Mouse (Mus musculus) gonadal fat pad, adult 2 months (tissue): ENCODE data around the gene Angpt4. TPM values are rescaled to one million over a fixed set of nuclear protein-coding genes. Genes with fewer than 3 reads are reported as not detected.

Experiments used
- DNase-seq: peaks from one replicate; pipeline ENCODE4 v3.0.0-alpha.2; 2012; ENCODE audit warnings: low read depth
- polyA plus RNA-seq: library from polyadenylated mRNA; depleted of rRNA; stranded (reverse); fragments of >200 nt; gene quantifications from 2 replicates; pipeline ENCODE4 v1.2.3, GENCODE M21; 2012

Gene Angpt4
- polyA plus RNA-seq, 1 experiment, result 21.6 TPM

- DNase-seq, result no peak
Observed at GRCm38 (mm10) chr2:151915111-151915510, 4.1 kb downstream of the Angpt4 start.

DNA sequence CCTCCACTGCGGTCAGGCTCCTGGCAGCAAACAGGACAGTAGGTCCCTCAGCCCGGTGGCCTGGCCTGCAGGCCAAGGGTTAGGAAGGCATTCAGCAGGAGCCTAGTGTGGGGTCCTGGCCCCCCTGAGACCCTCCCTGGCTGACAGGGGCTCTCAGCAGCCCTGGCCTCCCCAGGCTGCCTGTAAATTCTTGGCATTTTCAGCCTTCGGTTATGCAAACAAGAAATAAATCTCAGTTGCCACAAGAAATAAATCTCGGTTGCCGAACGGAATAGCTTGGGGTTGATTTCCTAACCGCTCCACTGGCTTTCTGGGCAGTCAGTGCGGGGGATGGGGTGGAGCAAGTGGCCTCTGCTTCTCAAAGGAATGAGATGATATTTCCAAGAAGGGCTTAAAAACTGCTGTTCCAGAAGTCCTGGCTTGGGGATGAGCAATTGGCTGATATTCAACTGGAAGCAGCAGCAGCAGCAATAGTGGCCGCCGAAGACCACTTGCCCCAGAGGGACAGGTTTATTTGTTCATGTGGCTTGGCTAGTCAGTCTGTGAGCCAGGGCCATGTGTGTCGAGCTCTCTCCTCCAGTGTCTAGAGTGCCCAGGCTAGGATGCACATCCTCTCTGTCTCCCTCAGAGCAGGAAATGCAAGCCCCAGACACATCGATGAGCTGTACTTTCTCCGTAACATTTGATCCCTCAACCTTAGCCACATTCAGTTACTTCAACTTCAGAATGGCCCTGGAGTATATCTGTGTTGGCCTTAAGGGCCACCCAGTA lies 5.2 kb downstream of the Angpt4 start:
- peak; percentile 44 for DNase-seq

- no peak for DNase-seq
Observed at GRCm38 (mm10) chr2:151919140-151919539, 8.1 kb downstream of the Angpt4 start.

DNA sequence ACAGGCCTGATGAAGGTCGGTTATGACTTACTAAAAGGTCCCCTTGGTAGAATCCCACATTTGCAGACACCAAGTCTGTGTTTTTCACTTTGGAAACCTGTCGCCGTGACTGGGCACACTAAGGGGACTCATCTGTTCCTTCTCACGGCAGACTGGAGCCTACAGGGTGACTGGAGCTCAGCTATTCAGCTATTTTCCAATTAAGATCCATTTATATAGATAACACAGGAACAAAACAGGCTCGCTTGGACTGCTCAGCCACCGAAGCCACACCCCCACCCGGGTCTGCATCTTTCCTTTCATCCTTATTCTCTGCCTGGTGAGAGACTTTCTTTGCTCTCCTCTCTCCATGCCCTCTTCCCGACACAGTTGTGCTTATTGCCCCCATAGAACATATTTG lies 10.1 kb downstream of the Angpt4 start:
- DNase-seq, result no peak

GRCm38 (mm10) chr2:151921596-151921995 lies 10.6 kb downstream of the Angpt4 start:
- DNase-seq, result no peak

DNA sequence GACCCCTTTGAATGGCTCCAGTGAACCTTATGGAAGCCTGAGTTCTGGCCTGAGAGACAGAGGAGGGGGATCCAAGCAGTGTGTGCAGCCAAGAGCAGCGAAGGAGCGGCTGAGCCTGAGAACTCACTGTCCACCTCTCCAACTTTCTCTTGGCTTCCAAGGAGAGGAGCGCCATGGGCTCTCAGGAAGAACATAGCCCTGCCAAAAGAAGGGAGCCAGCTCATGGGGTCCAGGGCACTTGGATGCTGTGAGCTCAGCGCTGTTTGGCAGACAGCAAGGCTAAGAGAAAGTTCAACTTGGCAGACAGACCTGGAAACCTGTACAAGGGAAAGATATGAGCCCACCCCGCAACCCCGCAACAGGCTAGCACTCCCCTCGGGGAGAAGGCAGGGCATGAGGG lies 13.3 kb downstream of the Angpt4 start:
- DNase-seq, result no peak

DNA sequence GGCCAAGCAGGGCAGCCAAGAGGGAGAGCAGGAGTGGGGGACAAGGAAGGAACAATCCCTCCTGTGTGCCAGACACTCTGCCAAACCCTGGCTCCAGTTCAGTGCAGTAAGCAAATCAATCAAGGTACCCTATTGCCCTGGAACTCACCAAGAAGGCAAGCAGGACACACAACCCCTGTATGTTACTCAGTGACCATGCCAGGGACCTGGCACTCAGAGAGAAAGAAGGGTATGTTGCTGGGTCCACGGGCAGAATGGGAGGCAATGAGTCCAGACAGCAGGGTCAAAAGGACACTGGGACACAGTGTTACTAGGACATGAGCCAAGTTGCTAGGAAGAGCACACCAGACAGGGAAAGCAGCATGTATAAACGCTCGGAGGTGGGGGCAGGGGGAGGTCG lies 14.7 kb downstream of the Angpt4 start:
- no peak for DNase-seq

DNA sequence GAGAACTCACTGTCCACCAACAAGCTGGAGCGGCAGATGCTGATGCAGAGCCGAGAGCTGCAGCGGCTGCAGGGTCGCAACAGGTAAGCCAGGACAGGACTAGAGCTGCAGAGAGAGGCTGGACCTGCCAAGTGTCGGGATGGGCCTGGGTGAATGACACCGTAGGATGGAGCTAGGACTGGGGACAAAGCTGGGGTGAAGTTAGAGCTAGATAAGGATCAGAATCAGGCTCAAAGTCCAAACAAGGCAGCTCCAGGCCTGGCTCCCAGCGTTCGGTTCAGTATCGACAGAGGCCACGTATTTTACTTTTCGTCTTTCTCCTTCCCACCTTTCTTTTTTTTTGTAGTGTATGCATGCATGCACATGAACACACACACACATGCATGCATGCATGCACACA lies 16.1 kb downstream of the Angpt4 start:
- DNase-seq, result no peak

DNA sequence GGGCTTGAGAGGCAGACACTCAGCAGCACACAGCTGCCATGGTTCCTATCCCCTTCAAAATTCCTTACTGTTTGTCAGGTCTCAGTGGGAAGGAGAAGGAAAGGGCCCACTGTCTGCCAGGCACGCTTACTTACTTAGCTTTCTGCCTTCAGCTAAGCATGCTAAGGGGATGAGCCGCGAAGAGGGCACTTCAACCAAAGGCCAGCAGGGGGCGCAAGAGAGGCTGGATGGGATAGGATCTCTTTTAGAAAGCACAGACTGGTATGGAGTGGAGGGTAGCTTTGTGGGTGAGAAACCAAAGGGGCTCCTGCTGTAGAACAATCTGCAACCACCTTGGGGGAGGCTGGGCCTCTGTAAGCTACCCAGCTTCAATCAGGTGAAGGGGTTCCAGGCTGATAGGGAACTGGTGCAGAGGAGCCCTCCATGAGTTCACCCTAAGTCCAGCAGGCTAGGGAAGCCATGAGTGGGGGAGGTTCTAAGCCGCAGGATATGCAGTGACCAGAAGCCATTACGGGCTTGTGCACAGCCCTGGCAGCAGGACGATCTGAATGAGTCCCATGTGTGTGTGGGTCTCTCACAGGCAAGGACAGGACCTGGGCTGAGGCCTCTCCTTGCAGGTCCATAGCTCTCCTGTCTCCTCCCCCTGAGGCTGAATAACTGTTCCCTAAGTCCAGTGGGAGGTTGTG lies 19.5 kb downstream of the Angpt4 start:
- DNase-seq, result no peak

GRCm38 (mm10) chr2:151937893-151938292 lies 26.9 kb downstream of the Angpt4 start:
- DNase-seq, result no peak

DNA sequence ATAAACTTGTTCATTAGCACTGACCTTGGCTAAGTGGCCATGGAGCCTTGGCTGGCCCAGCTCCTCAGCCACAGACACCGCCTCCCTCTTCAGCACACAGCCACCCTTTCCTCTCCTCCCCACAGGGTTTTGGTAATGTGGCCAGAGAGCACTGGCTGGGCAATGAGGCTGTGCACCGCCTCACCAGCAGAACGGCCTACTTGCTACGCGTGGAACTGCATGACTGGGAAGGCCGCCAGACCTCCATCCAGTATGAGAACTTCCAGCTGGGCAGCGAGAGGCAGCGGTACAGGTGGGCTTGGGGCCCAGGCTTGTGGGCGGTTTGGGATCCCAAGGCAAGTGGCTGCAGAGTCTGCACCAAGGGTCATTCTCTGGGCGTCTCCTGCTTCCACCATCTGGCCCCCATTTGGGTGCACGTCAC lies 27.8 kb downstream of the Angpt4 start:
- DNase-seq, result no peak

GRCm38 (mm10) chr2:151939651-151940420 lies 28.8 kb downstream of the Angpt4 start:
- DNase-seq, result no peak

GRCm38 (mm10) chr2:151941269-151941668 lies 30.3 kb downstream of the Angpt4 start:
- DNase-seq, result no peak

DNA sequence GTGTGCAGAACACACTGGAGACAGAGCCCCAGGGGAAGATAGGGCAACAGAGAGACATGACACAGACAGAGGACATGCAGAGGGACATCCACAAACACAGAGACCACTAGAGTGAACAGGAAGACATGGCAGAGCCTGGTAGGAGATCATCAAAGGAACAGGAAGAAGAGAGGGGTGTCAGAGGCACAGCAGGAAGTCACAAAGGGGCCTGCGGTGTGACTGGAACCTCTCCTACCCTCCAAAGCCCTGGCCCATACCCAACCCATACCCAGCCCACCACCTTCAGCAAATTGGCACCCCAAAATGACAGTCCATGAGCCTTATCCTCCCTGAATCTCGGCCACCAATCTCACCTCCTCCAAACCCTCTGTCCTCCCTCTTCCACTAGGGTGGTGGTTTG lies 33.1 kb downstream of the Angpt4 start:
- DNase-seq, result no peak

DNA sequence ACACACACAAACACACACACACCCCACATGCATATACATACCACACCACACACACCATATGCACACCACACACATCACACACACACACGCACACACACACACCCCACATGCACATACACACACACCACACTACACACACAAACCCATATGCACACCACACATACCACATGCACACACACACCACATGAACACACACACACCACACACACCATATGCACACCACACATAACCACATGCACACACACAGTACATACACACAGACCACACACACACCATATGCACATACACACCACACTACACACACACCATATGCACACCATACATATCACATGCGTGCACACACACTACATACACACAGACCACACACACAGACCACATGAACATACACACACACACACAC lies 36.6 kb downstream of the Angpt4 start:
- no peak for DNase-seq

- no peak for DNase-seq
Observed at GRCm38 (mm10) chr2:151948311-151948710, 37.3 kb downstream of the Angpt4 start.

- DNase-seq, result no peak
Observed at GRCm38 (mm10) chr2:151949082-151949774, 38.2 kb downstream of the Angpt4 start.

GRCm38 (mm10) chr2:151953665-151954064 lies 42.7 kb downstream of the Angpt4 start:
- DNase-seq, result no peak

DNA sequence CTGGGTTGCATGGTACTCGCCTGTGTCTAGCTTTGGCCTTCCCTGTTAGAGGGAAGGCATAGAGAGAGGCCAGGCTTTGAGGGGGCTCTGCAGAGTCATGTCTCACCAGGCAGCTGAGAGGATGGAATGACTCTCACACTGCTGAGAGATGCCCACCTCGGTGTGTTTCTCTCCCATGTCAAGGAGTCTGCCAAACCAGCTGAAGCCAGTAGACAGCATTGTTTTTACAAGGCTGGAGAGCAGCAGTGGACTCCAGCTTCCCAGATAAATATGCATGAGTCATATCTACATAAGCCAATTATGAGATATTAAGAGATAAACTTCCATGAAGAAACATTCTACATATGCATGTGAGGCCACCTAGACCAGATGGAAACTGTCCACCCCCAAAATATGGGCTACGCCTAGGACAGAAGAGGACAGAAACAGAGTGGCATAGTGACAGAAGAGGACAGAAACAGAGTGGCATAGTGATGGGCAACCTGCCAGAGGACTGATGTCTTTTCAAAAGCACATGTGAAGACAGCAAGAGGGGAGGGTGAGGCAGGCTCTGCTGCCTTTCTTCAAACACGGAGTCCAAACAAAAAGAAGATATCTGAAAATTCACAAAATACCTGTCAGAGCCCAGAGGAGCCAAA lies 45.6 kb downstream of the Angpt4 start:
- DNase-seq, result no peak

GRCm38 (mm10) chr2:151959274-151959673 lies 48.3 kb downstream of the Angpt4 start:
- DNase-seq, result no peak
